Mouse (Mus musculus): ENCODE results near the gene Whrn.

The Whrn gene

GRCm38 (mm10) chr4:63452555-63452954 lies 43.2 kb downstream of the Whrn start:
- no peak for DNase-seq (ENCODE audit: inconsistent age in 2 of 2, low spot score in 1 of 2)

DNA sequence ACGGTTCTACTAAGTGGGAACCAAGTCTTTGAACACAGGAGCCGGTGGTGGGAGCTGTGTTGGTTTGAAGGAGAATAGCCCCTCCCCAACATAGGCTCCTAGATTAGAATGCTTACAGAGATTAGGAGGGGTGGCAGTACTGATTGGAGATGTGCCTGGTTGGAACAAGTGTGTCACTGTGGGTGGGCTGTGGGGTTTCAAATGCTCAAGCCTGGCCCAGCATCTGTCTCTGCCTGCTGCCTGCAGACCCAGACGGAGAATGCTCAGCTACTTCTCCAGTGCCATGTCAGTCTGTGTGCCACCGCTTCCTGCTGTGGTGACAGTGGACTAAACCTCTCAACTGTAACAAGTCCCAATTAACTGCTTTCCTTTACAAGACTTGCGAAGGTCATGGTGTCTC lies 45.2 kb downstream of the Whrn start:
- DNase-seq (ENCODE audit: inconsistent age in 2 of 2, low spot score in 1 of 2), result no peak

DNA sequence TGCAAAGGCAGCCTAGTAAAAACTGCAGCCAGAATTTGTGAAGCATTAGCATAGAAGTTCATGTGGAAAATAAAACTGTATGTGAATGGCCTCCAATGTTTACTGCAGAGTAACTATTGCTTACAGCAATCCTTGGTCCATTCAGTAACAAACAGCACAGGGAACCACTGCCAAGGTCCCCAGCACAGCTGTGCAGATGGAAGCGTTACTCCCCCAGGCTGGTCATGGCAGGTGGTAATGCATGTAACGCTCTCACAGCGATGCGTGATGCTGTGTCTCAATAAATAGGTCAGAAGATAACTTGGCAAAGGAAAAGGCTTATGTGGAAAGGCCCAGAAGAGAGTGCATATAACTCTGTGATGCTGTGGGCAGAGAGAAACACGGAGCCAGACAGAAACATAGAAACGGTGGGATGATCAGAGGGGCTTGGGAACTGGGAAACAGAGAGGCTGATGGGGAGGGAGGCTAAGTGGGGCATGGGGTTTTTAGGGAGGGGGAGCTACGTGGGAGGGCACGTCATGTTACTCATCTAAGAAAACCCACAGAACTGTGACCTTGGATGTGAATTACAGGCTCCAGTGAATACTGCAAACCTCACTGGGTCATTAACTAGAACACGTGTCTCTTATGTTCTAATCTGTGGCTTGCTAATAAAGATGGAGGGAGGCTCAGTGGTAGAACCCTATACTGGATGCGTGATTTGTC lies 51.3 kb downstream of the Whrn start:
- peak in 1 of 2 experiments; percentile 64 for DNase-seq (ENCODE audit: inconsistent age in 2 of 2, low spot score in 1 of 2)

GRCm38 (mm10) chr4:63443101-63443500 lies 52.7 kb downstream of the Whrn start:
- peak; percentile 47 to 81 for DNase-seq (ENCODE audit: inconsistent age in 2 of 2, low spot score in 1 of 2)

DNA sequence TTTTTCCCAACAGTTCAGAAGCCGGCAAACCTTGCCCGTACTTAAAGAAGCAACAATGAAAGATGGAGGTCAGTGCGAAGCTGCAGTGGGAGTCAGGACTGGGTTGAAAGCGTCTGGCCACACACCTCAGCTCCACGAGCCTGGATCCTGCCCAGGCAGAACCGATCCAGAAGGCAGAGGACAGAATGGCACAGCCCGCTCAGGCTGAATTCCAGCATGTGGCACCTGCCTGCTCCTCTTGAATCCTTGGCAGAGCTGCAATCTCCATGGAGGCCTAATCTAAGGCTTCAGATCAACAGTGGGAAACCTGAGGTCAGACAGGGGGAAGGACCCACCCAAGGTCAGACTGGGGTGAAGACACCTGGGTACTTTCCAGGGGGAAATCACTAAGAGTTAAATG lies 54.2 kb downstream of the Whrn start:
- DNase-seq (ENCODE audit: inconsistent age in 2 of 2, low spot score in 1 of 2), result no peak

DNA sequence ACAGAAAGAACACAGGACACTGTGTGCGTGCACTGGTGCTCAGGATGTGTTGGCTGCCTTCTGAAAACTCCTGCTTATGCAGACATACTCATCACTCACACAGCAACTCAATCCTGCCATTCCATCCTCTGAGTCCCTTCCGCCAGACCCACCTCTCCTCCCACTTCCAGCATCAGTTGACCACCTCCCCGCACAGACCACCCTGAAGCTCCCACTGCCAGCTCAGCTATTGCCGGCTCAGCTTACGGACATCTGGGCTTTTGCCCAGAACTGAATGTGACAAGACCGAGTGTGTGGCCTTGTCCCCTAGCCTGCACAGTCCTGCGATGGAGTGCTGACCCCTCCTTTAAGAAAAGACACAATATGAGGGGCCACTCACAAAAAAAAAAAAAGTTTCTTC lies 55.5 kb downstream of the Whrn start:
- DNase-seq (ENCODE audit: inconsistent age in 2 of 2, low spot score in 1 of 2), result peak; percentile 47 to 59

- DNase-seq (ENCODE audit: inconsistent age in 2 of 2, low spot score in 1 of 2), result no peak
Observed at GRCm38 (mm10) chr4:63437968-63438367, 57.8 kb downstream of the Whrn start.

DNA sequence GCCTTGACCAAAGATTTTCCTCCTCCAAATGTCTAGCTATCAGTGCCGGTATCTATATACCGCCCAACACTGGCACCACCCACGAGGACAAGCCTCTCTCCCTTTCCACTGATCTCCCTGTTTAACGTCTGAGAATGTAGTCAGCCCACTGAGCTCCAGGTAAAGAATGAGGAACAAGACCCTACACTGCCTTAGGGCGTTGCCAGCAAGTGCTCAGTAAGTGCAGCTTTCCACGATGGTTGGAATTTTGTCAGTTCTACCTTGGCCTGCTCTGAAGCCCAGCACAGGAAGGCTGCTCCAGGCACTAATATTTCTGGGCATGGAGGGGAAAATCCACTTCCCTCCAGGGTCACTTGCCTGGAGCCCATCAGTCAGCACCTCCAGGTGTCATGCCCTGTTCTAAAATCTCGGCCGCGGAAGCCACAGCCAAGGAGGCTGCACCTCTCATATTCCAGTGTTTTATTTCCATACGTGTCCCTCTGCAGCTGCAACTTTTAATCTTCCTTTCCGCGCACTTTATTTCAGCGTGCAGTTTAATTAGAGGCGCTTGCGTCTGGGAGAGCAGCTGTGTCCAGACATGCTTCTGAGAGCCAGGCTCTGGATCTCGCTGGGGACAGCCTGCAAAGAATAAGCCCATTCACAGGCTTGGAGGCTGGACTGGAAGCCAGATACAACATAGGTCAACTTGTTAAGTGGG lies 58.5 kb downstream of the Whrn start:
- DNase-seq (ENCODE audit: inconsistent age in 2 of 2, low spot score in 1 of 2), result no peak

DNA sequence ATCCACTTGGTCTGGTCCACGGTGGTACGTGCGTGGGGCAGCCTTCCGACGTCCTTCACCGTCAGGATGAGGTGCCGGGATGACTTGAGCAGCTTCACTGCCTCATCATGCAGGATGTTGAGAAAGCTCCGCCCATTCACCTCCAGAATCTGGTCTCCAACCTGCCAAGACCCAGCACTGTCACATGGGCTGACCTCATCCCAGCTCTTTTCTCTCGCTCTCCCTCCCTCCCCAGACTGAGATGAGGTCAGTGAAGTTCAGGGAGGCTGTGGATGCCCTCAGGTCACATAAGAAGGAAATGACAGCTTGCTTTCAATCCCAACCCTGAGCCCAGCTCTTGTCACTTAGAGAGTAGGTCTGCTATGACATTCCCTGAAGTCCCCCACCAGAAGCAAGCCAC lies 60.4 kb downstream of the Whrn start:
- DNase-seq (ENCODE audit: inconsistent age in 2 of 2, low spot score in 1 of 2), result no peak

DNA sequence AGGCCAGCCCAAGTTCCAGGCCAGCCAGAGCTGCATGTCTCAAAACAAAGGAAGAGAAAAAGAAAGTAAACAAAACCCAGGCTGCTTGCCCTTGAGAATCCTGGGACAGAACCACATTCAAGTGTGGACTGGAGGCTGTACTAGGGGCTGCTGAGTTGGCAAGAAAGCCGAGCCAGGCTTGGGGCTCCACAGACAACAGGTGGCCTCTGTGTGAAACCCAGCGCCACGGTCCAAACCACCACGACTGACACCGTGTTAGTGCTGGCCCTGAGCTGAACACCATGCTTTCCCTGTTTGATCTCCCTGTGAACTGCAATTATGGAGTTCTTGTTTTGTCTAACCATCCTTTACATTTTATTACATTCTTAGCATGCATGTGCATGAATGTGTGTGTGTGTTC lies 64.7 kb downstream of the Whrn start:
- peak in 1 of 2 experiments; percentile 62 for DNase-seq (ENCODE audit: inconsistent age in 2 of 2, low spot score in 1 of 2)

GRCm38 (mm10) chr4:63430357-63430756 lies 65.4 kb downstream of the Whrn start:
- peak; percentile 76 to 77 for DNase-seq (ENCODE audit: inconsistent age in 2 of 2, low spot score in 1 of 2)

DNA sequence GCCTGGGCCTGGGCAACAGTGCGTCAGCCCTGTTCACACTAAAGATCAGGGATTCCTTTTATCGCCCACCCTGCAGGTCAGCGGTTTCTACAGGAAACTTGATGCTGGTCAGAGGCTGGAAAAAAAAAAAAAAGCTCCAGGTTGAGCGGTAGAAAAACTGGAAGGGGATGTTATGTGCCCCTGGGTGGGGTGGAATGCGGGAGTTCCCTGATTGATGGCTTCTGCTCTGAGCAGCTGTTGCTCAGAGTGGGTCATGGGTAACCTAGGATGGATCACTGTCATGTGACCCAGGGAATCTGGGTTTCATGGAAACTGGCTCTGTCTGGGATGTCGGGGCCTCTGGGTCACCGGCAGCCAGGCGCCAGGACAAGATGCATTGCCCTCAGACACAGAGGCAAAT lies 69.5 kb downstream of the Whrn start:
- no peak for DNase-seq (ENCODE audit: inconsistent age in 2 of 2, low spot score in 1 of 2)

DNA sequence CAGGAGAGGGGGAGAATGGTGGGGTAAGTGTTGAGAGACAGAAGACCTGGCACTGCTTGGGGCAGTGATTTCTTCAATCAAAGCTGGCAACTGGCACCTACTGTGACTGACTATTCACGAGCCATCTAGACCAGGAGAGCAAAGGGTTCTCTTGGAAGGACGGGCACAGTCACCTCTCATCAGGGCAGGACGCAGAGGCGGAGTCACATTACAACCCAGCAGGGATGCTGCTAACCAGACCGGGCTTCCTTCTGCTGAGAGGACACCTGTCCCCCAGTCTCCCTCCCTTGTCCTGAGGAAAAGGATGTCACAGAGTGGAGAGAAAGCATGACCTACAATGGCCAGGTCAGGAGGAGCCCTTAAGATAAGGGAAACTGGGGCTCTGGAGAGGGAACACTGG lies 72.0 kb downstream of the Whrn start:
- no peak for DNase-seq (ENCODE audit: inconsistent age in 2 of 2, low spot score in 1 of 2)

GRCm38 (mm10) chr4:63423231-63423630 lies 72.6 kb downstream of the Whrn start:
- no peak for DNase-seq (ENCODE audit: inconsistent age in 2 of 2, low spot score in 1 of 2)

DNA sequence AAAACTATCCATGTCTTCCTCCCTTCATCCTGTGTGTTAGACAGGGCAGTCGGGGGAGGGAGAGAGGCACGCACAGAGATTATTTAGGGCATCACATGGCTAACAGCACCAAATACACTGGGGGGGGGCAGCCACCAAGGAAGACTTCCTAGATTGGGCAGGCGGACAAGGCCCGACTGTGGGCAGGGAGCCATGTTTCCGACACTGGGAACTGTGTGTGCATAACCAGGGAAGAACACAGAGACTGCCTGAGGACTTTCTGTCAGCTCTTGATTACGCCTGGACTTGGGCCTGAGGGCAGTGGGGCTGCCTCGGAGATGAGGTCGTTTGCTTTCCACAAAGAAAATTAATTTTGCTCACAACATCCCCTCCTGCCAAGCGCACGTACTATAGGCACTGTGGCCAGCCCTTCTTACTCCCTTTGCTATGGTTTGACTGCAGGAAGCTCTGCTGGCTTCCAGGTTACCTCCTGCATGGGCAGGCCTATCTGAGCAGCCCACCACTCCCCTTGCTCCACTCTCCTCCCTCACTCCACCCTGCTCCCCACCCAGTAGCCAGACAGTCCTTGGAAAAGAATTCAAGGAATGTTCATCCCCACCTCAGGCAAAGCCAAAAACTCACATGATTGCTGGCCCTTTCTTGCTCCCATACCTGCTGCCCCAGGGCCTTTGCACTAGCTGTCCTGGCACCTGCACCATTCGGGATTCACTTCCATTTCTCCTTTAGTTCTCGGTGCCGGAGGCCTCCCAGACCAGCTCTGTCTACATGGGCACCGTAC lies 75.5 kb downstream of the Whrn start:
- DNase-seq (ENCODE audit: inconsistent age in 2 of 2, low spot score in 1 of 2), result peak; percentile 65 to 75

- DNase-seq (ENCODE audit: inconsistent age in 2 of 2, low spot score in 1 of 2), result peak in 1 of 2 experiments; percentile 48
Observed at GRCm38 (mm10) chr4:63418270-63418669, 77.5 kb downstream of the Whrn start.

DNA sequence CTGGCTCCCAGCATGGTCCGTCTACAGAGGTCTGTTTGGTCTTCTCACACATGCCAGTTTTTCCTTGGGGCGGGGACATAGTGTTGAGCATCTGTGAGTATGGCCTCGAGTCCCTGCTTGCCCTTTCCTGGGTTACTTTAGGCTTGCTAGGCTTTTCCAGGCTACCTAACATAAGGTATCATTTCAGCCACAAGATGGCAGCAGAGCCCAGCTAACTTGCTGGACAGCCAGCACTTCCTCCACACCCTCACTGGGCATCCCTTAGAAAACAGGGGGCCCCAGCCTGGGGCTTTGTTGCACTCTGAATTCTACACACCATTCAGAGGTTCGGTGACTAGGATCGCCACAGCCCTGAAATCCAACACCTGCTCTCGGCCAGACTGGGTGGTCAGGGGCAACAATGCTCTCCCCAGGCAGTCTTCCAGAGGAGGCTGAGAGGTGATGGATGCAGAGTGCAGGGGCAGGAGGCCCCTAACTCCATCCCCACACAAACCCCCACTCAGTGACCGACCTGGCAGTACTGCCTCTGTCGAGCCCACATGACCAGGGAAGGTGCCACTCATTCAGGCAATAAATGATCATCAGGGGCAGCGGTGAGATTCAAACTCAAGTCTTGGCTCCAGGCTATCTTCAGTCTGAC lies 78.4 kb downstream of the Whrn start:
- peak; percentile 79 to 94 for DNase-seq (ENCODE audit: inconsistent age in 2 of 2, low spot score in 1 of 2)

DNA sequence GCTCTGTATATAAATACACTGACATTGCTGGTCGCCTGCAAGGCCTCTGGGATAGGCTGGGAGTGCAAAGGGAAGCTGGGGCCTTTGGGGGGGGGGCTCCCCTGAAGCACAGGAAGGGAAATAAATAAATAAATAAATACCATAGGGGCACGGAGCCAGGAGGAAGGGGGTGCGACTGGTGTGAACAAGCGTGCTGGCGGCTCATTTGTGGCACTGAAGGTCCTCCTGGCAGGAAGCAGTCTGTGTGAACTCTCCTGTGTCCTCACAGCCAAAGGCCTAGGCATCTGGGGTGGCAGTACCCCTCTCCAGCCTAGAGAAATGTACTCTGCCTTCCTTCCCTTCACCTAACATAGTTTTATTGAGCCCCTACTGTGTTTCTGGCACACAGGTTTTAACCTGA lies 80.8 kb downstream of the Whrn start:
- DNase-seq (ENCODE audit: inconsistent age in 2 of 2, low spot score in 1 of 2), result no peak

DNA sequence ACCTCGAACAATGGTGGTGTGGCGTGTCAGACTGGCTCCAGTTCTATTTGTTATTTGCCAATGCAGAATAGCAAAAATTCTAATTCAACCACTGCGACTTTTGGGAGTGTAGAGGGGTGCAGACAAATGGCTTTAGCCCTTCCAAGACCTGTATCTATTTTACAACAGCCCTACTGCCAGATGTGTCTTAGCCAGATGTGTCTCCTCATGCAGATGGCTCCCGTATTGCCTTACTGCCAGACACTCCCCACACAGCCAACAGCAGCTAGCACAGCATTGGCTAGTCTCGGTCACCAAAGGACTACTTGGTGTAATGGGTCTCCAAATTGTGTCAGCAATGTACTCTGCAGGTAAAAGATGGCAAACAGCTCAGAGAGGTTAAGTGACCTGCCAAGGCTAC lies 84.6 kb downstream of the Whrn start:
- no peak for DNase-seq (ENCODE audit: inconsistent age in 2 of 2, low spot score in 1 of 2)

DNA sequence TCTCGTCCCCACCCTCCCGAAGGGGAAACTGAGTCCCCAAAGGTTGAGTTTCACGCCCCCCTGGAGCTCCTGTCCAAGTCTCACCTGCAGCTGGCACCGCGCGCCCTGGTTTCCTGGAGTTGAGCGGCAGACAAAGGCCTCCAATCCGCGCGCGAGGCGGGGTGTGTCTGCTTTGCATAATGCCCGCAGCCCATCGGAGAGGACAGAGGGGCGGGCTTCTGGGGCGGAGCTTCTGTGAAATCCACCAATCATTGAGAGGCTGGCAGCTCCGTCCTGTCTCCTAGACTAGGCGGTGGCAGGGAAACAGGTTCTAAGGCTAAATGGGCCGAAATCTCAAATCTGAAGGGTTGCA lies 85.2 kb downstream of the Whrn start:
- peak; percentile 95 to 98 for DNase-seq (ENCODE audit: inconsistent age in 2 of 2, low spot score in 1 of 2)

DNA sequence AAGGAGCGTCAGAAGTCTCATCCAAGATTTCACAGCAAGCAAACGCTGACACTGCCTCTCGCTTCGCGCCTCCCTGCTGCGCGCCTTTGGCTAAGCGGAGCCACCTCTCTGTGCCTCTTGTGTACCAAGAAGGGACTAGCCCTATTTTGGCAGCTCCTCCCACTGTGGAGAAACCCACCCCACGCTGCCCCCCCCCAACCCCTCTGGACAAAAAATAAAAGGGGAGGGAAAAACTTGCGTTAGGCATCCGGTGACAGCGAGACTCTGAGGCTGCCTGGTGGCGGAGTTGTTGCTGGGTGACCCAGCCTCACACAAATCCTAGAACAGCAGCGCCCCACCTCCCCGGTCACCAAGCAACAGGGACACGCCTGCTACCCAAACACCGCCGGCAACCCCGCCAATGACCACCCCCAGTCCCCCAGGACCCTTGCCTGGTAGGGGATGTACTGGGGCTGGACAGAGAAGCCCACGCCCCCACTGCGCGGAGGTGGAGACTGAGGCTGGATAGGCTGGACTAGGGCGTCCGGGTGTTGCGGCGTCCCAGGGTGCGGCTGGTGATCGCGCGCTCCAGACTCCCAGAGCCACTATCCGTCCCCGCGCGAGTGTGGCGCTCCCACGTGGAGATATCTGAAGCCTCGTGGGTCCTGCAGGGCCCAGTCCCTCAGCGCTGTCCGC lies 85.7 kb downstream of the Whrn start:
- DNase-seq (ENCODE audit: inconsistent age in 2 of 2, low spot score in 1 of 2), result no peak

Data from adrenal gland, adult (tissue).